Mouse (Mus musculus) megakaryocyte, embryonic 14.5 days (primary cell): Measurements from ENCODE around the gene Trmt1l. TPM values are rescaled to one million over a fixed set of nuclear protein-coding genes. Genes with fewer than 3 reads are reported as not detected.
"Not testable (repeated sequence)": the region's sequence is repeated elsewhere in the genome, so short reads cannot be mapped to it uniquely, and the experiment has no call there.

Experiments
- H3K27me3 ChIP-seq: replicated peaks from 2 replicates; pipeline ENCODE3; 2012; ENCODE audit warnings: inconsistent platforms
- H3K36me3 ChIP-seq: replicated peaks from 2 replicates; pipeline ENCODE3; 2012; ENCODE audit warnings: low read length, inconsistent platforms, mixed read lengths
- H3K4me1 ChIP-seq: 2 replicates; pipeline ENCODE4 v1.6.1; 2012; ENCODE audit warnings: inconsistent platforms
- H3K4me3 ChIP-seq: replicated peaks from 2 replicates; pipeline ENCODE3; 2012; ENCODE audit warnings: moderate library complexity, mild to moderate bottlenecking, inconsistent platforms
- H3K9me3 ChIP-seq: 2 replicates; pipeline ENCODE4 v1.6.1; 2012; ENCODE audit warnings: inconsistent platforms
- FLI1 ChIP-seq: IDR thresholded peaks from 2 replicates; pipeline ENCODE4 v1.6.1; 2012; ENCODE audit warnings: low read length, inconsistent platforms, mixed read lengths
- GATA1 ChIP-seq: IDR thresholded peaks from 3 replicates; pipeline ENCODE4 v1.6.1; 2012; ENCODE audit warnings: mixed read lengths, low read length, inconsistent platforms, borderline replicate concordance
- polyA plus RNA-seq: library from polyadenylated mRNA; stranded (reverse); fragments of >175 nt; gene quantifications from 2 replicates; pipeline ENCODE4 v1.2.3, GENCODE M21; 2012; ENCODE audit warnings: low replicate concordance; ENCODE audit not compliant: insufficient read depth

Gene Trmt1l
- polyA plus RNA-seq, 1 experiment = 5.1 TPM

- Histone ChIP-seq H3K27me3 (no peaks in the 10 kb centered on the region), H3K4me3 (no peak overlapping the region), H3K4me1 (peaks cover 7% of the 10 kb centered on the region), H3K36me3 (peaks cover 78% of the 10 kb centered on the region), H3K9me3 (no peaks in the 10 kb centered on the region)
- TF ChIP-seq GATA1 = no peak
- TF ChIP-seq FLI1 = no peak
Observed at GRCm38 (mm10) chr1:151451946-151452345, 23.6 kb downstream of the Trmt1l start.

DNA sequence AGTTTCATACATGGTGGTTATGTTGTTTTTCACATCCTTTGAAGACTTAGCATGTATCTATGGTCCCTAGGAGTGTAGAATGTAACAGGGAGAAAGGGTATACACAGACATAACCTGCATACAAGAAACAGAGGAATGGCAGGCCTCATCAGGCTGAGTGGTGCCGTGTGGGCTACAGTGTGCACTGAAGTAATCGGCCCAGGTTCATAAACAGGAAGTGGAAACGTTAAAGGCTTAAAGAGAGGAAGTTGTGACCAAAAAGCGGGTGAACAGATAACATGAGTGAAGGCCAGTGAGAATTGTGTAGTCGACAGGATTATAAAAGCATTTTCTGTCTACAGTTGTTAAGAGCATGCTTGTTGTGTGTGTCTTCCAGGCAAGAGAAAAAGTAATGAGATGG lies 28.7 kb downstream of the Trmt1l start:
- Histone ChIP-seq H3K36me3 (peaks cover 77% of the 10 kb centered on the region), H3K4me3 (no peak overlapping the region), H3K27me3 (no peaks in the 10 kb centered on the region), H3K9me3 (no peaks in the 10 kb centered on the region), H3K4me1 (peaks cover 12% of the 10 kb centered on the region)
- TF ChIP-seq GATA1 (no peak), FLI1 (no peak)

DNA sequence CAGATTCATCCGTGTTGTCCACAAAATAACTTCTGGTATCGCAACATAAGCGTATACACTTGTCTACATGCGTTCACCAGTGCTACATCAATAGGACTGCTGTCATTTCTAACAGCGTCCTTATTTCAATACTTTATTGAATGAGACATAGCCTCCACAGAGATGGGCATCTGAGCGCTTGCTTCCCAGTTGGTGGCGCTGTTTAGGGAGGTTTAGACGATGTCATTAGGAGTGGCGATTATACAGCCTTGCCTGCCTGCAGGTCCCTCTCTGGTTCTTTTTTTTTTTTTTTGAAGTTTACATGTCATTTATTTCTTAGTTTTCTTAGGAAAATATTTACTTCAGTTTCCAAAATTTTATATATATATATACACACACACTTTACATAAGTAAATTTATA lies 32.9 kb downstream of the Trmt1l start:
- no peak for TF ChIP-seq GATA1
- TF ChIP-seq FLI1 = no peak
- H3K9me3 ChIP-seq = no peaks in the 10 kb centered on the region
- H3K4me3 ChIP-seq = no peak overlapping the region
- H3K36me3 ChIP-seq = peaks cover 47% of the 10 kb centered on the region
- H3K27me3 ChIP-seq = no peaks in the 10 kb centered on the region
- H3K4me1 ChIP-seq = peaks cover 16% of the 10 kb centered on the region

GRCm38 (mm10) chr1:151464914-151465313 lies 36.6 kb downstream of the Trmt1l start:
- peaks cover 37% of the 10 kb centered on the region for H3K36me3 ChIP-seq
- no peaks in the 10 kb centered on the region for H3K27me3 ChIP-seq
- no peak overlapping the region for H3K4me3 ChIP-seq
- peaks cover 5% of the 10 kb centered on the region for H3K4me1 ChIP-seq
- H3K9me3 ChIP-seq = no peaks in the 10 kb centered on the region
- TF ChIP-seq FLI1 (no peak), GATA1 (no peak)

DNA sequence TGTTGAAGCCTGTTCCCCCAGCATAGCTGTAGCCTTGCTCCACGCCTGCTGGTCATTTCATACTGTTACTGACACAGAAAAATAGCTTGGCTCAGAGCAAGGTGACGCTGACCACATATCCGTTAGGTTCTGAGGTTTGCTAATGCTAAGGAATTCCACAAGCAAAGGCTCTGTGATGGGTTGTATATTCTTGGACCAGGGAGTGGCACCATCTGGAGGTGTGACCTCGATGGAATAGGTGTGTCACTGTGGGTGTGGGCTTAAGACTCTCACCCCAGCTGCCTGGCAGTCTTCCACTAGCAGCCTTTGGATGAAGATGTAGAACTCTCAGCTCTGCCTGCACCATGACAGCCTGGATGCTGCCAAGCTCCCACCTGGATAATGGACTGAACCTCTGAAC lies 38.2 kb downstream of the Trmt1l start:
- H3K4me3 ChIP-seq = no peak overlapping the region
- no peaks in the 10 kb centered on the region for H3K27me3 ChIP-seq
- H3K36me3 ChIP-seq = peaks cover 42% of the 10 kb centered on the region
- peaks cover 5% of the 10 kb centered on the region for H3K4me1 ChIP-seq
- TF ChIP-seq FLI1 (no peak), GATA1 (no peak)
- H3K9me3 ChIP-seq = no peaks in the 10 kb centered on the region

DNA sequence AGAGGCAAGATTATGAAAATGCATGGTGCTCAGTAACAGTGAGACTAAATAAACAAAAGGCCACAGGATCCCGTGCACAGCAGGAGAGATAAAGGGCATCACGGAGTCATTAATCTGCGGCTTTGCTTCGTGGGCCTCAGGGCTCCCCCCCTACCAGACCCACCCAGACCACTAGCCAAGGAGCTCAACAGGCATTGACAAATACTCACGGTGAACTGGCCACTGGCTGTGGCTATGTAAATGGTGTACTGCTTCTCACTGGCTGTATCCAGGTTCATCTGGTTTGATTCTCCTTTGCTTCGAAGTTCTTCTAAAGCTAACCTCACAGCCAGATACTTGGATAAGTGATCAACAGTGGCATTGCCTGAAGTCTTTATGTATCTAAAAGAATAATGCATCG lies 43.1 kb downstream of the Trmt1l start:
- no peaks in the 10 kb centered on the region for H3K4me1 ChIP-seq
- no peaks in the 10 kb centered on the region for H3K27me3 ChIP-seq
- no peaks in the 10 kb centered on the region for H3K9me3 ChIP-seq
- H3K4me3 ChIP-seq = no peak overlapping the region
- TF ChIP-seq GATA1 (no peak), FLI1 (no peak)
- peaks cover 87% of the 10 kb centered on the region for H3K36me3 ChIP-seq

GRCm38 (mm10) chr1:151472386-151472785 lies 44.0 kb downstream of the Trmt1l start:
- H3K27me3 ChIP-seq, H3K9me3 ChIP-seq, H3K4me1 ChIP-seq, H3K4me3 ChIP-seq: not testable (repeated sequence)
- peaks cover 91% of the 10 kb centered on the region for H3K36me3 ChIP-seq

DNA sequence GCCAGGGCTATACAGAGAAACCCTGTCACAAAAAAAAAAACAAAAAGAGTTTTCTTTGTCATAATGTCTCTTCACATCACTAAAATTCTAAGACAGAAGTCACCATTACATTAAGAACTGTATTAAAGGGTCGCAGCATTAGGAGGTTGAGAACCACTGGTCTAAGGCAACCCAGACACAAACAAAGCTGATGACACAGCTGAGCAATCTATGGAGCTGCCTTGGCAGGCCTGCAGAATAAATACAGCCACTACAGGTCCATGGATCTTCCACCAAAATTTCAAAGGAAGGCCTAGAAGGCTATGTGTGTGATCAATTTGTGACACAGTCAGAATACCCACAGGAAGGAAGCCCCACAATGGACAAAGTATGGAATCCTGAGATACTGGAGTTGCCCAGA lies 54.2 kb downstream of the Trmt1l start:
- Histone ChIP-seq H3K9me3 (no peaks in the 10 kb centered on the region), H3K4me3 (no peak overlapping the region), H3K36me3 (peaks cover 49% of the 10 kb centered on the region), H3K27me3 (no peaks in the 10 kb centered on the region), H3K4me1 (peaks cover 22% of the 10 kb centered on the region)
- TF ChIP-seq GATA1 = no peak
- TF ChIP-seq FLI1 = no peak

GRCm38 (mm10) chr1:151483568-151483967 lies 55.2 kb downstream of the Trmt1l start:
- Histone ChIP-seq H3K27me3 (no peaks in the 10 kb centered on the region), H3K36me3 (peaks cover 44% of the 10 kb centered on the region), H3K4me3 (no peak overlapping the region), H3K9me3 (no peaks in the 10 kb centered on the region), H3K4me1 (peaks cover 22% of the 10 kb centered on the region)
- TF ChIP-seq FLI1 (no peak), GATA1 (no peak)

- H3K36me3 ChIP-seq = peaks cover 37% of the 10 kb centered on the region
- TF ChIP-seq GATA1 = no peak
- no peak for TF ChIP-seq FLI1
- H3K4me3 ChIP-seq = no peak overlapping the region
Observed at GRCm38 (mm10) chr1:151484754-151485153, 56.4 kb downstream of the Trmt1l start.

GRCm38 (mm10) chr1:151489806-151490205 lies 61.5 kb downstream of the Trmt1l start:
- peaks cover 39% of the 10 kb centered on the region for H3K4me1 ChIP-seq

More at GRCm38 (mm10) chr1:151484754-151485153, 56.4 kb downstream of the Trmt1l start:
- Histone ChIP-seq H3K27me3 (no peaks in the 10 kb centered on the region), H3K9me3 (no peaks in the 10 kb centered on the region), H3K4me1 (peaks cover 23% of the 10 kb centered on the region)

More at GRCm38 (mm10) chr1:151489806-151490205, 61.5 kb downstream of the Trmt1l start:
- Histone ChIP-seq H3K9me3 (no peaks in the 10 kb centered on the region), H3K4me3 (no peak overlapping the region), H3K27me3 (no peaks in the 10 kb centered on the region), H3K36me3 (peaks cover 10% of the 10 kb centered on the region)
- no peak for TF ChIP-seq FLI1
- TF ChIP-seq GATA1 = no peak
